Mouse (Mus musculus): ENCODE measurements around the gene Fcrl5. TPM values are rescaled to one million over a fixed set of nuclear protein-coding genes. Genes with fewer than 3 reads are reported as not detected.

The Fcrl5 gene
- polyA plus RNA-seq, 1 experiment from 2014 or later, result not detected

DNA sequence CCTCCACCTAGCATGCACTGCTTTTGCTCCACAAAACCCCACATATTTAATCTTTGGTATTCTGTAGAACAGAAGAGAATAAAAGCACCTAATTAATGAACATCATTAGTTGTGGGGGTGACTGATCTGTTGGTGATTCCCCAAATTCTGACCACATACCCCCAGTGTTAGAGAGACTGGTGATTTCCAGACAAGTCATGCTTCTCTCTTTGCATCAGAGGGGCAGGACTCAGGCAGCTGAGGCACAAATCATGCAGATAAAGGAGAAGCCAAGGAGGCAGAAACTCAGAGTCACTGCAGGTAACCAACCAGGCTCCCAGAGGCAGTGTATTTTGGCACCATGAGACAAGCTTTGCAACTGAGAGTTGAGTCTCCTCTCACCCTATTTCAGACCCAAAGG, 82.9 kb downstream of the Fcrl5 start:
- Histone ChIP-seq H3K4me3 (no peak overlapping the region), H3K4me1 (no peaks in the 10 kb centered on the region), H3K9me3 (no peaks in the 10 kb centered on the region), H3K9ac (no peak overlapping the region), H3K4me2 (replicated peaks) (no peak overlapping the region), H3K27ac (no peak overlapping the region), H3K36me3 (no peaks in the 10 kb centered on the region), H3K27me3 (no peaks in the 10 kb centered on the region)
- ATAC-seq (ENCODE audit: insufficient number of reproducible peaks, insufficient read depth, low FRiP score, low TSS enrichment), result no peak

DNA sequence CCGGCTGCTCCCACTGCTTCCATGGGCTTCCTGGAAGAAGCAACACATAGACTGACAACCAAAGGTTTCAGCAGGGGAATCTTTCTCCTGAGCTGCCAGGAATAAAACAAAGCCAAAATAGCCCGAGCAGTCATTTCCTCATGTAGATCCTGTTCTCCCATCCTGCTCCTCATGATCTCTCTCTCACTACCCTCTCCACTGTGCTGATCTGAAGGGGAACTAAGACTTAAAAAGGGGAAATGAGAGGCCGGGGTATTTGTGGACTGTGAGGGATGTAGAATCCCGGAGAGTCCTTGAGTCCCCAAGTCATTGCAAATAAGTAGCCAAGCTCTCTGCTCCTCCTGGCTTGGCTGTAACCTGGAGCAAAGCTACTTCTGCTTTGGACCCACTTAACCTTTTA, 85.6 kb downstream of the Fcrl5 start:
- WGBS, result 81% methylated on average over 4 of the region's 4 CpGs
- no peak for ATAC-seq (ENCODE audit: insufficient number of reproducible peaks, insufficient read depth, low FRiP score, low TSS enrichment)
- Histone ChIP-seq H3K9ac (no peak overlapping the region), H3K9me3 (no peaks in the 10 kb centered on the region), H3K4me3 (no peak overlapping the region), H3K36me3 (no peaks in the 10 kb centered on the region), H3K4me2 (replicated peaks) (no peak overlapping the region), H3K4me1 (0 out of 2 replicates have a peak, but pooled peaks cover under 1% of the 10 kb centered on the region), H3K27ac (no peak overlapping the region), H3K27me3 (no peaks in the 10 kb centered on the region)

DNA sequence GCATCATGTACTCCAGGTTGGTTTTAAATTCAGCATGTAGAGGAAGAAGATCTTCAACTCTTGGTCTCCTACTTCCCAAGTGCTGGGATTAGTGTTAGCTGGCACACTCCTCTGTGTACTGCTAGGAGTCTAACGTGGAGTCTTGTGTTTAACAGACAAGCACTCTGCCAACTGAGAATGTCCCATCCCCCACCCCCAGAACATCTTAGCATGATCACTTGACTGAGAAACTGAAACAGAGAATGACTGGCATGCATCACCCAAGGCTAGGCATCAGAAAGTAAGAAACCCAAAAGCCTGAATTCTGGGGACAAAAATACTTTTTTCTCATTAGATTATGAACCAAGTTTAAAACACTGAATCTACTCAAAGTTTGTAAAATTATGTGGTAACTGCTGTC, 86.3 kb downstream of the Fcrl5 start:
- Histone ChIP-seq H3K9ac (no peak overlapping the region), H3K36me3 (no peaks in the 10 kb centered on the region), H3K4me1 (peaks cover 8% of the 10 kb centered on the region; the same call in 1 of the 2 replicates), H3K27ac (no peak overlapping the region), H3K4me3 (no peak overlapping the region), H3K27me3 (no peaks in the 10 kb centered on the region), H3K4me2 (replicated peaks) (no peak overlapping the region), H3K9me3 (no peaks in the 10 kb centered on the region)
- no peak for ATAC-seq (ENCODE audit: insufficient number of reproducible peaks, insufficient read depth, low FRiP score, low TSS enrichment)
- 74% methylated on average over 1 of the region's 1 CpGs for WGBS

DNA sequence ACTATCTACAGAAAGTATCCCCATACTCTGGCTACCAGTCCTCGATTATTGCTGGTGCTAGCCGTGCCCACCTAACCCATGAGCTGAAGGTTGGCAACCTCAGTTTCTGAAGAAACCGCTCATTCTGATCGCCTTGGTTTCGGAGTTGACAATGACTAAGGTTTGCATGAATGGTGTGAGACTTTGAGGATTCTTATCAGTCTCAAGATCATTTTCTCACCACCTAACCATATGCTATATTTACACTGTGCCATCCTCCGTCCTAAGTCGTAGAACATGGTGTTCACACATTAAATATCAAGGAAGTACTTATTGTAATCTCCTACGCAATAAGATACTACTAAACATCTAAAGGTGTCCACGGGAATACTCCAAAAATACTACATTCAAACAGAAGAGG, 88.1 kb downstream of the Fcrl5 start:
- WGBS, result 95% methylated on average over 9 of the region's 9 CpGs
- H3K4me2 ChIP-seq (replicated peaks), result no peak overlapping the region
- peaks cover 13% of the 10 kb centered on the region; the same call in 1 of the 2 replicates for H3K4me1 ChIP-seq
- no peak for ATAC-seq (ENCODE audit: insufficient number of reproducible peaks, insufficient read depth, low FRiP score, low TSS enrichment)
- no peaks in the 10 kb centered on the region for H3K9me3 ChIP-seq
- no peak overlapping the region for H3K27ac ChIP-seq
- no peak overlapping the region for H3K4me3 ChIP-seq
- H3K27me3 ChIP-seq, result no peaks in the 10 kb centered on the region
- no peak overlapping the region for H3K9ac ChIP-seq
- peaks cover 11% of the 10 kb centered on the region for H3K36me3 ChIP-seq

DNA sequence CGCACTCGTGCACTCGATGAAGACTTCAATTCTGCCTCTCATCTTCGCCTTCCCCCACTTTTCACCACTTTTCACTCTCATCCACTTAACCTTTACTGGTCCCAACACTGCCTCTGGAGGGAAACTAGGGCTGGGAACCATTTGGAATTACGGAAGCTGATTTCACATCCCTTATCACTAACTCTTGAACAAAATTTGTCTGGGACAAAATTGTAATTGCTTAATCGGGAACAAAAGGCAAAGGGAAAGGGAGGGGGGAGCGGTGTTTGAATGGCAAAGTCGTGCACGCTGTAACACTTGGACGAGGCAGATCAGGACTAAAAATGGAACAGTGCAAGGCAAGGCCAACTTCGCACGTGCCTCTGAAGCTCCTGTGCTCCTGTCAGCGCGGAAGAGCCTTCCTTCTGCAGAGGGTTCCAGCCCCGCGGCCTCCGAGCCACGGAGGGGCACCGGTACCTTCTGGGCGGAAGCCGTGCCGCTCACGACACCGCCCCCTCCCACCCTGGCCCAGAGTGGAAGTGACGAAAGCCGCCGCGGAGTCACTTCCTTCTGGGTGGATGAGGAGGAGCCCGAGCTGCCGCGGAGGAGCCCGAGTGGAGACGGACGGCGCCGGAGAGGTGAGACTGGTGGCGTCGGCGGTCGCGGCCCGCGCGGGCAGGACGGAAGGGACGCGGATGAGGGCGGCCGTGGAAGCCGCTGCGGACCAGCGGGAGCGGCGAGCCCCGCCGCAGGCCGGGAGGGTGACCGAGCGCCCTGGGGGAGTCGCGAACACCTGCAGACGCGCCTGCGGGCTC, 89.7 kb downstream of the Fcrl5 start, which contains the start of gene Etv3:
Gene Etv3, plus strand, starts transcription at position 365 of the 794 bp plus-strand sequence.
- 6% methylated on average over 63 of the region's 64 CpGs for WGBS

DNA sequence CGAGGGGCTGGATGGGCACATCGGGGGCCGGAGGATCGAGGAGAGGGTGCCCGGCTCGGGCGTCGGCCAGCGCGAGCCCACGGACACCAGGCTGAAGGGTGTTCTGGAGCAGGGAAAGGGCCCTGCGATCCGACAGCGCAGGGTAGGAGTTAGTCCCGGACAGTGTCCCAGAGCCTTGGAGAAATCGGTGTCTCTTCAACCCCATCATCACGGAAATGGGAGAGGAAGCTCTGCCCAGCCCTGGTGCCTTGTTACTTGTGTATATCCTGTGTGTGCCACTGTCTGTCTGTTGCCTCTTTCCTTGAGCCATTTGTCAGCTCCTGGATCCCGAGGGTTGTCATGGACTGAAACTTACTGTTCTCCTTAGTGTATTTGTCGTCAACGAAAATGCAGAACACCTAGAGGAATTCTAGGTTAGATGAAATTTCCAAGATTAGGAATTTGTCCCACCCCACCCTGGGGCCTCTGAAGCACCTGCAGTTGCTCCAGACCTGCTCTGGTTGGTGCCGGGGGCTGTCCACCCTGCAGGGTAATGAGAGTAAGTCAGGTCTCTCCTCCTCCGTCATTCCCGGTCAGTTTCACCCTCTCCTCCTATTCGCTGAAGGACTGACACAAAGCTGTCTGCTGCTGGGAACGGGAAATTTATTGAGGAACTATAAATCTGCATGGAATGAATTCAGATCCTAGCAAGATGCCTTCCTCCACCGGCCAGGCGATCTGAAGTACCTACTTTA, 90.4 kb downstream of the Fcrl5 start:
- Histone ChIP-seq H3K9me3 (no peaks in the 10 kb centered on the region), H3K4me1 (peaks cover 13% of the 10 kb centered on the region; the same call in 1 of the 2 replicates), H3K4me2 (replicated peaks) (peak overlapping the region; percentile 81), H3K36me3 (peaks cover 29% of the 10 kb centered on the region), H3K27me3 (no peaks in the 10 kb centered on the region), H3K9ac (peak overlapping the region; percentile 99), H3K4me3 (peak overlapping the region; percentile 95), H3K27ac (peak overlapping the region; percentile 84)
- WGBS, result 8% methylated on average over 27 of the region's 27 CpGs
- peak; percentile 37; the same call in 1 of the 2 replicates for ATAC-seq (ENCODE audit: insufficient number of reproducible peaks, insufficient read depth, low FRiP score, low TSS enrichment)

More for the DNA sequence above, 89.7 kb downstream of the Fcrl5 start, which contains the start of gene Etv3:
- ATAC-seq (ENCODE audit: insufficient number of reproducible peaks, insufficient read depth, low FRiP score, low TSS enrichment), result peak; percentile 97
- Histone ChIP-seq H3K9ac (peak within 1 kb of the TSS; percentile 99), H3K4me2 (replicated peaks) (peak within 1 kb of the TSS; percentile 81), H3K27ac (peak within 1 kb of the TSS; percentile 84), H3K4me3 (peak within 1 kb of the TSS; percentile 95), H3K36me3 (peaks cover 23% of the 10 kb centered on the region), H3K4me1 (peaks cover 13% of the 10 kb centered on the region; the same call in 1 of the 2 replicates), H3K9me3 (no peaks in the 10 kb centered on the region), H3K27me3 (no peaks in the 10 kb centered on the region)

DNA sequence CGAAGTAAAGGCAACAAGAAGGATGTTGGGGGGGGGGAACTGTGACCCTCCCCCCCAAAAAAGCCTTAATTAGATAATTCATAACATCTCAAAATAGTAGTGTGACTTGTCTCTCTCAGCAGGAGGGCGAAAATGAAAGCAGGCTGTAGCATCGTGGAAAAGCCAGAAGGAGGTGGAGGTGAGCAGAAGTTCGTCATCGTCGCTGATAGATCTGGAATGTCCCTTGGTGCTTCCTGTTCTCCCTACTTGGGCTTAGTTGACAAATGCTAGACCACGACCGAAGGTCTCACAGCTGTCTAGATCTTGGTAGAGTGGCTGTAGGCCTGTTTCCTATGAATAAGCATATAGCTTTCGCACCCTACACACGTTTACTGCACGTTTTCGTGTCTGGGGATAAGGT, 91.6 kb downstream of the Fcrl5 start:
- peak overlapping the region; percentile 0; the same call in 1 of the 2 replicates for H3K9ac ChIP-seq
- H3K27ac ChIP-seq, result no peak overlapping the region
- no peaks in the 10 kb centered on the region for H3K27me3 ChIP-seq
- H3K36me3 ChIP-seq, result peaks cover 36% of the 10 kb centered on the region
- H3K4me2 ChIP-seq (replicated peaks), result no peak overlapping the region
- no peaks in the 10 kb centered on the region for H3K9me3 ChIP-seq
- H3K4me1 ChIP-seq, result peaks cover 13% of the 10 kb centered on the region; the same call in 1 of the 2 replicates
- WGBS, result 87% methylated on average over 12 of the region's 12 CpGs
- no peak for ATAC-seq (ENCODE audit: insufficient number of reproducible peaks, insufficient read depth, low FRiP score, low TSS enrichment)
- no peak overlapping the region for H3K4me3 ChIP-seq

DNA sequence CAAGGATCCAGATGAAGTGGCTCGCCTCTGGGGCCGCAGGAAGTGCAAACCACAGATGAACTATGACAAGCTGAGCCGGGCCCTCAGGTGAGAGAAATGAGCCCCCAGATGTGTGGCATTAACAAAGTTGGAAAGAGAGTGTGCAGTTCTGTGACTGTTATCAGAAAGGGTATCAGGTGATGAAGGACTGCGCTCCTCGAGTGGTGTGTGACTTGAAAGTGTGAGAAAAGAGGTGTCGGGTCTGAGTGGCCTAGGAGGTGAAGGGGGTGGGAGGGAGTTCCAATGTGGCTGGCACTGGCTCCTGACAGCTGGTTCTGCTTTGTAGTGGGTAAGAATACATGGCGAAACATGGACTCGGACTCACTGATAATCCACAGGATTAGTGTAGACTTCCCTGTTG, 92.4 kb downstream of the Fcrl5 start:
- 85% methylated on average over 8 of the region's 8 CpGs for WGBS
- ATAC-seq (ENCODE audit: insufficient number of reproducible peaks, insufficient read depth, low FRiP score, low TSS enrichment), result no peak
- Histone ChIP-seq H3K9me3 (no peaks in the 10 kb centered on the region), H3K27me3 (no peaks in the 10 kb centered on the region), H3K4me1 (peaks cover 13% of the 10 kb centered on the region; the same call in 1 of the 2 replicates), H3K9ac (no peak overlapping the region), H3K27ac (no peak overlapping the region), H3K4me2 (replicated peaks) (no peak overlapping the region), H3K4me3 (no peak overlapping the region), H3K36me3 (peaks cover 43% of the 10 kb centered on the region)

DNA sequence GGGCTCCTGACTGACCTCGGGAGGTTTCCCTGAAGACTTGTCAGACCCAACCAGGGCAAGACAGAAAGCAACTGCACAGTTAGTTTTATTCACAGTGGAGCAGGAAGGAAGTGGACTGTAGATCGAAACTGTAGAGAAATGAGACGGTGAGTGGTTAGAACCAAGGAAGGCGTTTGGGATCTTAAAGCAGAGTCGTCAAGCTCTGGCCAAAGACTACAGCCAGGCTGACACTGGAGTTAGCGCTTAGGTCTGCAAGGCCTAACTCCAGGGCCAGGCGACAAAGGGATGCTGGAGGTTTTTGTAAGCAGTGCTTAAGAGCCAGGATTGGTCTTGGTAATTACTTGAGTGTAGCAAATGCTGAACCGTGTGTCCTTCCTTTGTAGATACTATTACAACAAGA, 93.3 kb downstream of the Fcrl5 start:
- no peak for ATAC-seq (ENCODE audit: insufficient number of reproducible peaks, insufficient read depth, low FRiP score, low TSS enrichment)
- H3K27me3 ChIP-seq, result no peaks in the 10 kb centered on the region
- H3K9me3 ChIP-seq, result no peaks in the 10 kb centered on the region
- H3K36me3 ChIP-seq, result peaks cover 50% of the 10 kb centered on the region
- H3K4me1 ChIP-seq, result peaks cover 13% of the 10 kb centered on the region; the same call in 1 of the 2 replicates
- 91% methylated on average over 8 of the region's 8 CpGs for WGBS
- H3K4me3 ChIP-seq, result no peak overlapping the region
- no peak overlapping the region for H3K27ac ChIP-seq
- no peak overlapping the region for H3K4me2 ChIP-seq (replicated peaks)
- no peak overlapping the region for H3K9ac ChIP-seq

DNA sequence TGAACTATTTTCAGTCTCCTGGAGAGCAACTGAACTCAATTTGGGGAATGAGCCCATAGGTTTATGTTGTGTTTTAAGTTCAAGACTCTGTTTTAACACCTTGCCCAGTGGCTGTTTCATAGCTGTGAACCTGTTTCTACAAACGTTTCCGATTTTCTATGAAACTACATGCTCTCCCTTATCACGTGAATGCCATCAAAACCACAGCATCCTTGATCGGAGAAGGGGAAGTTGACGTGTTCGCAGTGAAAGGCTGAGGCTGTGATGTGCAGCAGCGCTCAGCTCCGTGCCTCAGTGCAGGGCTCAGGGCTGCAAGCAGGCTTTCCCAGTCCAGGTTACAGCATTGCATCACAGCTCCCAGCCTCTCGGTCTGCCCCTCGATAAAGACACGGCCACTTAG, 94.0 kb downstream of the Fcrl5 start:
- ATAC-seq (ENCODE audit: insufficient number of reproducible peaks, insufficient read depth, low FRiP score, low TSS enrichment), result no peak
- H3K9me3 ChIP-seq, result no peaks in the 10 kb centered on the region
- H3K9ac ChIP-seq, result no peak overlapping the region
- H3K27me3 ChIP-seq, result no peaks in the 10 kb centered on the region
- H3K4me1 ChIP-seq, result peaks cover 13% of the 10 kb centered on the region; the same call in 1 of the 2 replicates
- H3K27ac ChIP-seq, result no peak overlapping the region
- 90% methylated on average over 11 of the region's 11 CpGs for WGBS
- H3K36me3 ChIP-seq, result peaks cover 57% of the 10 kb centered on the region
- no peak overlapping the region for H3K4me3 ChIP-seq
- no peak overlapping the region for H3K4me2 ChIP-seq (replicated peaks)

DNA sequence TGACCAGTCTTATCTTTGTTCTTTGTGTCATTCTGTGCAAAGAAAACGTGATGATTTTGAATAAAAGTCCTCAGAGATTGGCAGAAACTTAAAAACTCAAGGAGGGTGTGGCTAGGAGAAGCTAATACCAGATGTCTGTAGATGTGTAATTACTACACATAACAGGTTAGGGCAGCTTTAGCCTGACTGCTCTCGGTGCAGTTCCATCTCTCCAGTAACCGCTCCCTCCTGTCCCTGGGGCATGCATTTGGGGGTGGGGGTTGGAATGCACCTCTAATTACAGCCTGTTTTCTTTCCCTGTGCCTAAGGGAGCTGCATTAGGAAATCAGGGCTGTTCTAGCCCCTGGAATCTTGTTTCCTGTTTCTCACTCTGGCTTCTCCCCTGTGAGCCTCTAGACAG, 94.7 kb downstream of the Fcrl5 start:
- peaks cover 64% of the 10 kb centered on the region for H3K36me3 ChIP-seq
- H3K9me3 ChIP-seq, result no peaks in the 10 kb centered on the region
- no peak overlapping the region for H3K4me2 ChIP-seq (replicated peaks)
- no peak overlapping the region for H3K27ac ChIP-seq
- H3K9ac ChIP-seq, result no peak overlapping the region
- no peak overlapping the region for H3K4me3 ChIP-seq
- ATAC-seq (ENCODE audit: insufficient number of reproducible peaks, insufficient read depth, low FRiP score, low TSS enrichment), result no peak
- WGBS, result 79% methylated on average over 3 of the region's 3 CpGs
- H3K27me3 ChIP-seq, result no peaks in the 10 kb centered on the region
- peaks cover 13% of the 10 kb centered on the region; the same call in 1 of the 2 replicates for H3K4me1 ChIP-seq

All from embryonic facial prominence, embryonic 12.5 days (tissue).